Mouse (Mus musculus): Measurements from ENCODE around the gene Zfp597.

DNA sequence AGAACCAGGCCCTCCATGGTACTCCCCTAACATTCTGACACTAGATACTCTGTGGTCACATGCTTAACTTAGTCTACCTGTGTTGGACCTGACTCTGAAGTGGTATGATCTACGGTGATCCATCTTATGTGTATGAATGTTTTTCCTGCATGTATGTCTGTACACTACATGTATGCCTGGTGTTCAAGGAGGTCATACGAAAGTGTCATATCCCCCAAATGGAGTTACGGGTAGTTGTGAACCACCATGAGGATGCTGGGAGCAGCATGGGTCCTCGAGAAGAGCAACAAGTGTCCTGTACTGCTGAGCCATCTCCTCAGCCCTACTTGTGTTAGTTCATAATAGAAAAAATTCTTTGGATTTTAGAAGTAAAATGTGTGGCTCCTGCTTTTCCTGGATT is 8.0 kb downstream of the Zfp597 start:
- TF ChIP-seq CTCF (IDR thresholded peaks at IDR 0.05; ENCODE audit: low read depth) (no peak), EP300 (IDR thresholded peaks at IDR 0.05; ENCODE audit: low read depth) (no peak)

Measured in liver, embryonic 14.5 days (tissue).